Comparison of ENCODE assay signal across 8 mouse cellular contexts in the genomic region with DNA sequence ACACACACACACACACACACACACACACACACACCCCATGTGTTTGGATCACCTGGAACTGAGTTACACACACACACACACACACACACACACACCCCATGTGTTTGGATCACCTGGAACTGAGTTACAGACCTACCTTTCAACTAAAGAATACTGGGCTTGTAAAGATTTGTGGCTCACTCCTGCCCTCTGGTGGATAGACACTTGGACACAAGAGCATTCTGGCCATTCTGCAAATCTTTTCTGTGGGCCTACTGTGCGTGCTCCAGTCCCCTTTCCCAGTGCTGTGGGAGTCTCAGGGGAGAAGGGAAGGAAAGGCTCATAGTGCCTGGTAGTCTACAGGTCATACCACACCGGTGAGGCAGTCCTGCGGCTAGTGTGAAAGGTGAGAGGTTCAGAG. TPM values are rescaled to one million over a fixed set of nuclear protein-coding genes. Genes with fewer than 3 reads are reported as not detected.
A peak's percentile ranks its signal among the peaks of the same experiment; 100 is the strongest.
DNase-seq lines count a peak whose midpoint lies in the region; ATAC-seq lines count a peak whose summit lies in the region.

No protein-coding gene starts in this region.

- DNase-seq in right cerebral cortex, adult 18-20 months, result peak; percentile 48
- no peak for DNase-seq in right cerebral cortex, postnatal 36 days (ENCODE audit: low spot score in 2 of 2)
- DNase-seq in adrenal gland, postnatal 14 days, result peak; percentile 76
- DNase-seq in kidney, adult 9 months, result peak; percentile 73
- peak; percentile 75 for DNase-seq in retina, postnatal 1 day
- DNase-seq in ovary, postnatal 36 days (ENCODE audit: low spot score), result no peak

- no peaks in the 10 kb centered on the region for H3K27me3 ChIP-seq in liver, embryonic 15.5 days

- H3K9ac ChIP-seq in liver, embryonic 15.5 days, result no peak overlapping the region

- H3K9me3 ChIP-seq in liver, embryonic 15.5 days (replicated peaks), result no peaks in the 10 kb centered on the region

- peaks cover 50% of the 10 kb centered on the region for H3K36me3 ChIP-seq in liver, embryonic 15.5 days (replicated peaks)

- no peak overlapping the region for H3K4me2 ChIP-seq in liver, embryonic 15.5 days

- WGBS in liver, embryonic 15.5 days (ENCODE audit: insufficient replicate concordance), result 37% methylated on average over 3 of the region's 3 CpGs

- no peak overlapping the region for H3K27ac ChIP-seq in liver, embryonic 15.5 days (replicated peaks)

- peaks cover 32% of the 10 kb centered on the region for H3K4me1 ChIP-seq in liver, embryonic 15.5 days (replicated peaks)

- peak; percentile 68 for ATAC-seq in erythroid progenitor cell, adult 5-6 weeks (replicated peaks; ENCODE audit: low FRiP score, poor library complexity, severe bottlenecking)
- ATAC-seq in liver, embryonic 15.5 days (ENCODE audit: insufficient read depth), result 0 out of 2 replicates have a peak, but pooled peaks have one; percentile 20

- no peak overlapping the region for H3K4me3 ChIP-seq in liver, embryonic 15.5 days (replicated peaks)

RNA-seq across cellular contexts. Expression of a gene that starts 6.2 kb away (rescaled TPM):
- 12.6 and 17.3 TPM in 2 replicates for total RNA-seq in adrenal gland, postnatal 14 days (2021)
- total RNA-seq in erythroid progenitor cell, adult 5-6 weeks (2015; ENCODE audit: low replicate concordance), result 2.5 and 5.0 TPM in 2 replicates
- total RNA-seq in erythroid progenitor cell, adult 5-6 weeks (2017; ENCODE audit: low replicate concordance), result 4.7 and 5.0 TPM in 2 replicates
- polyA plus RNA-seq in liver, embryonic 15.5 days (2015; fragmentation: Nextera tagmentation; extraction: Ambion mirVana), result 7.4 and 8.8 TPM in 2 replicates

RNA-seq across cellular contexts. Expression of a gene that starts 12.6 kb away (rescaled TPM):
- 171 and 185 TPM in 2 replicates for total RNA-seq in adrenal gland, postnatal 14 days (2021)
- 28.9 and 42.9 TPM in 2 replicates for total RNA-seq in erythroid progenitor cell, adult 5-6 weeks (2015; ENCODE audit: low replicate concordance)
- total RNA-seq in erythroid progenitor cell, adult 5-6 weeks (2017; ENCODE audit: low replicate concordance), result 68.0 and 76.5 TPM in 2 replicates
- polyA plus RNA-seq in liver, embryonic 15.5 days (2015; fragmentation: Nextera tagmentation; extraction: Ambion mirVana), result 115 and 122 TPM in 2 replicates

RNA-seq across cellular contexts. Expression of a gene that starts 28.3 kb away (rescaled TPM):
- total RNA-seq in adrenal gland, postnatal 14 days (2021), result 22.4 and 22.9 TPM in 2 replicates
- total RNA-seq in erythroid progenitor cell, adult 5-6 weeks (2015; ENCODE audit: low replicate concordance), result 4.6 TPM in 1 of 2 replicates, not detected in the other
- total RNA-seq in erythroid progenitor cell, adult 5-6 weeks (2017; ENCODE audit: low replicate concordance), result 0.15 and 0.39 TPM in 2 replicates
- polyA plus RNA-seq in liver, embryonic 15.5 days (2015; fragmentation: Nextera tagmentation; extraction: Ambion mirVana), result 1.7 and 1.8 TPM in 2 replicates

RNA-seq across cellular contexts. Expression of a gene that starts 45.4 kb away (rescaled TPM):
- 52.8 and 60.7 TPM in 2 replicates for total RNA-seq in adrenal gland, postnatal 14 days (2021)
- 18.4 and 23.4 TPM in 2 replicates for total RNA-seq in erythroid progenitor cell, adult 5-6 weeks (2015; ENCODE audit: low replicate concordance)
- 21.1 and 32.5 TPM in 2 replicates for total RNA-seq in erythroid progenitor cell, adult 5-6 weeks (2017; ENCODE audit: low replicate concordance)
- polyA plus RNA-seq in liver, embryonic 15.5 days (2015; fragmentation: Nextera tagmentation; extraction: Ambion mirVana), result 21.7 and 23.4 TPM in 2 replicates

RNA-seq across cellular contexts. Expression of a gene that starts 45.4 kb away (rescaled TPM):
- 1.4 and 2.1 TPM in 2 replicates for total RNA-seq in adrenal gland, postnatal 14 days (2021)
- total RNA-seq in erythroid progenitor cell, adult 5-6 weeks (2015; ENCODE audit: low replicate concordance), result 30.6 and 34.0 TPM in 2 replicates
- total RNA-seq in erythroid progenitor cell, adult 5-6 weeks (2017; ENCODE audit: low replicate concordance), result 4.2 TPM in 1 of 2 replicates, not detected in the other
- 1.9 and 2.4 TPM in 2 replicates for polyA plus RNA-seq in liver, embryonic 15.5 days (2015; fragmentation: Nextera tagmentation; extraction: Ambion mirVana)

Comparison
In these comparisons a context has a peak if more than half of its experiments do, and no peak if none do; other contexts are left out.
1. DNase-seq: peak in right cerebral cortex, adult 18-20 months (single experiment), adrenal gland, postnatal 14 days (single experiment), kidney, adult 9 months (single experiment) and retina, postnatal 1 day (single experiment); none in right cerebral cortex, postnatal 36 days (0 of 2) and ovary, postnatal 36 days (single experiment).